Mouse (Mus musculus) embryo, embryonic 11 days (tissue): ENCODE data around the gene Sugct.
"Not testable (repeated sequence)": the region's sequence is repeated elsewhere in the genome, so short reads cannot be mapped to it uniquely, and the experiment has no call there.

Experiments
- DNase-seq: peaks from one replicate; pipeline ENCODE4 v3.0.0-alpha.2; 2015

Gene Sugct

GRCm38 (mm10) chr13:16840994-16841393 is 854.4 kb downstream of the Sugct start:
- no peak for DNase-seq

DNA sequence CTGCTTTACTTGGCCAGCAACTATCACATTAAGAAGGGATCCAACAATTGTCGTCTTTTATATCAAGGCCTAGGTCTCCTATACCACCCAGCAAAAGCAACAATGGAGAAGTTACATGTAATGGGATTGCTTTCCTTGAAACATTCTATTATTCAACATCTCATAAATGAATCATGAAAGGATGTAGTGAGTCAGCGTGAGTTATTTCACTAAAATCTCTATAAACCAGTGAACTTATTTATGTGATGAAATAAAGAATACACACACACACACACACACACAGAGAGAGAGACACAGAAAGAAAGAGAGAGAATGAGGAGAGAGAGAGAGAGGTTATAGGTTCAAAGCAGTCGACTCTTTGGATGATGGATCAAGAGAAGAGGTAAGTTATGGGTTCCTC is 856.9 kb downstream of the Sugct start:
- no peak for DNase-seq

DNA sequence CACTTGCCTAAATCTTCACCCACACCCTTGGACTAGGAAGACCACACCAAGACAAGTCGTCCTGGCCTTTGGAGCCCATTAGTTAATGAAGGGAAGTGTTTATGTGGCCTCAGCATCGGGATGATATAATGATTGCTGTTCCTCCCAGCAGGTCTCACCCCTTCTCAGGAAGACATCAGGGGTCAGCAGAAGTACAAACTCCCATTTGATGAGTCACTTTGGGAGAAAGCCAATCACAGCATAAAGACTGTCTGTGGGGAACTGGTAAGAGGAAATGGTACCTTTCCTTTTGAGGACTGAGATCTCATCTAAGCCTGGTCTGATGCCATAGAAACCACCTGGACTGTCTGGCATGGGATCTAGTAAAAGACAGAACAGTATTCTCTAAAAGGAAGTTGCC is 860.2 kb downstream of the Sugct start:
- no peak for DNase-seq

DNA sequence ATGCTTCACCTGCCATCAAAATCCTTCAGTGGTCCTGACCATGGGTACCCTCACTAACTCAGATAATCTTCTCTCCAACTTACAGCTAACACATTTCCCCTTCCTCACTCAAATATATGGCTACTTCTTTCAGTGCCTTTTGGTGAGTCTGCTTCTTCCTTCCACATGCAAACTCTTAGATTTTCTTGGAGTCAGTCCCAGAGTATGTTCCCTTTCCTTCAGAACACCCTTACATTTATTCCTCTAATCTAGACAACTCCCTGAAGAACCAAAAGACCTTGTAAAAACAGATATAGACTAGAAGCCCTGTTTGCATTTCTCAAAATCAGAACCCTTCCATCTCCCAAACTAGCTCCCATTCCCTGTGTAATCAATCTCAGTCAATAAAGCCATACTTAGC is 862.3 kb downstream of the Sugct start:
- no peak for DNase-seq

GRCm38 (mm10) chr13:16831840-16832239 is 863.5 kb downstream of the Sugct start:
- no peak for DNase-seq

DNA sequence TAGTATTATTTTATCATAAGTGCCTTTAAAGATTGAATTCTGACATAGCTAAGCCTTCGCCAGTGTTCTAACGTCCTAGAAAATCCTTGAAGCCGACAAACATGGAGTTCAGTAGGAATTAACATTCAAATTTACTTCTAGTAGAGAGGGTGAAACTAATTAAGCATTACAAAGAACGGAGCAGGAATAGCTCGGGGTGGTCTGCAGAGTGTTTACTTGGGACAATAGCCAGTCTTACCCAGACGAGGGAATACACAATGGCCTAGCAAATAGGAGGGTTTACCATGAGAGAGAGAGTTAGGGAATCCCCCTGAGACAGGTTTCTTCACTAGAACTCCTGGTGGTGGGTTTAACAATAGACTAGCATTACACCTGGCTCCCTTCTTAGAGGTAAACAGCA is 865.1 kb downstream of the Sugct start:
- not testable (repeated sequence) for DNase-seq

- peak; percentile 18 for DNase-seq
Measured at GRCm38 (mm10) chr13:16829589-16829988, 865.8 kb downstream of the Sugct start.

- no peak for DNase-seq
Measured at GRCm38 (mm10) chr13:16825619-16826018, 869.7 kb downstream of the Sugct start.

- no peak for DNase-seq
Measured at GRCm38 (mm10) chr13:16821785-16822184, 873.6 kb downstream of the Sugct start.

DNA sequence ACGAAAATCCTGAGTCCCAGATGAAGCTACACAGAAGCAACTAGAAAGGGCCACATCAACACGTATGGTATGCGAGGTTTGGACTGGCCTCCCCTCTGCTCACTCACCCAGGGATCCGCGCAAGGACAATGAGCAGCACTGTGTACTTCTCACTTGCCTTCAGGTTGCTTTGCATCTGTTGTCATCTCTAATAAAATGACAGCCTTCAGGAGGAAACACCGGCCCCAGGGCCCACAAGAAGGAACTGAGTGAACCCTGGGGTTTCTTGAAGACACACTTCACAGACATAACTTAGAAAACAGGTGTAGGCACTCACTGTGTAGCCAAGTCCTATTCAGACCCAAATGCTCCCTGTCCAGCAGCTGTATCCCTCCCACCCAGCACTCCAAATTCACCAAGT is 877.9 kb downstream of the Sugct start:
- DNase-seq, result no peak

DNA sequence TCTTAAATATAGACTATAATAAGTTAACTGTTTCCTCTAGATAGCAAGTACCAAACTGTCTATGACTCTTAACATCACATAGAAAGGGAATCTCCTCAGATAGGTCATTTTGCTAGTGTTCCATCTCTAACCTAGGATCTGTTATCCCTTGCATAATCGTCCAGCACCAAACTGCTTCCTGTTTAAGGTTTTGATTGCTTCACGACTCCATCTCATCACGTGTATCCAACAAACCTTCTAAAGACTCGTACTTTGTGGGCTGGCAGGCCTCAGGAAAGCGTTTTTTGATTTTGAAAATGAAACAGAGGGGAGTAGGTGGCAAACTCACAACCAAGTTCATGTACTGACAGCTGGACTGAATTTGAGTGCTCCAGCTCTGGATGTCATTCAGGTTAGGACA is 878.6 kb downstream of the Sugct start:
- DNase-seq, result no peak

DNA sequence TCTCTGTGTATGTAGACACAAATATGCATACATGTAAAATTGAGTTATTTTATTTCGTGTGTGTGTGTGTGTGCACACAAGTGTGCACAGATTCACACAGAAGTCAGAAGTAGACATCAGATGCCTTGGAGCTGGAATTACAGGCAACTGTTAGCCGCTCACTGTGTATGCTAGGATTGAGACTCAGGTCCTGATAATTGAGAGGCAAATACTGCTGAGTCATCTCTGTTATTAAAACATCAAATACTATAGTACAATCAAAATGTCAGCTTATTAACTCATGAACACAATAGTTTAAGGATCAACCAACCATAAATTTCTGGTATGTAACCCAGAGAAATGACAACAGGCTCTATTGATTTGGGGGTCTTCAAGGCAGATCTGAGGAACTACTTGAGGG is 883.1 kb downstream of the Sugct start:
- DNase-seq, result no peak
